Mouse (Mus musculus) E14TG2a.4 (cell line): ENCODE measurements around the gene Gltpd2.

Experiments
- H3K27me3 ChIP-seq: 2 replicates; pipeline ENCODE4 v1.6.1; 2014; ENCODE audit warnings: low read length, control low read depth; ENCODE audit not compliant: insufficient read depth
- H3K36me3 ChIP-seq: 2 replicates; pipeline ENCODE4 v1.6.1; 2014; ENCODE audit warnings: low read length, control low read depth; ENCODE audit not compliant: insufficient read depth
- H3K4me1 ChIP-seq: replicated peaks from 2 replicates; pipeline ENCODE4 v1.6.1; 2014; ENCODE audit warnings: low read depth, low read length, control low read depth
- H3K4me3 ChIP-seq: replicated peaks from 2 replicates; pipeline ENCODE4 v1.5.1; 2014; ENCODE audit warnings: mild to moderate bottlenecking, low read length
- H3K9me3 ChIP-seq: 2 replicates; pipeline ENCODE4 v1.6.1; 2014; ENCODE audit warnings: low read length, control low read depth
- CTCF ChIP-seq: conservative IDR thresholded peaks from 2 replicates; pipeline ENCODE4 v1.5.1; 2014; ENCODE audit warnings: low read length
- NANOG ChIP-seq: IDR thresholded peaks from 2 replicates; pipeline ENCODE4 v1.6.1; 2014; ENCODE audit warnings: borderline replicate concordance, low read length, mixed read lengths
- POU5F1 ChIP-seq: IDR thresholded peaks from 2 replicates; pipeline ENCODE4 v1.6.1; 2014; ENCODE audit warnings: low read length, borderline replicate concordance

Gene Gltpd2

GRCm38 (mm10) chr11:70540928-70541327 is 21.9 kb downstream of the Gltpd2 start:
- no peaks in the 10 kb centered on the region for H3K9me3 ChIP-seq
- TF ChIP-seq CTCF (no peak), NANOG (no peak), POU5F1 (no peak)
- no peaks in the 10 kb centered on the region for H3K36me3 ChIP-seq
- peaks cover 56% of the 10 kb centered on the region for H3K27me3 ChIP-seq
- peak overlapping the region; percentile 87 for H3K4me3 ChIP-seq
- H3K4me1 ChIP-seq, result peaks cover 14% of the 10 kb centered on the region

GRCm38 (mm10) chr11:70541415-70541814 is 22.4 kb downstream of the Gltpd2 start:
- H3K4me3 ChIP-seq, result no peak overlapping the region
- no peaks in the 10 kb centered on the region for H3K9me3 ChIP-seq
- H3K27me3 ChIP-seq, result peaks cover 56% of the 10 kb centered on the region
- peaks cover 14% of the 10 kb centered on the region for H3K4me1 ChIP-seq
- no peaks in the 10 kb centered on the region for H3K36me3 ChIP-seq
- TF ChIP-seq NANOG, result no peak
- TF ChIP-seq POU5F1, result no peak
- TF ChIP-seq CTCF, result no peak

- Histone ChIP-seq H3K4me3 (no peak overlapping the region), H3K36me3 (no peaks in the 10 kb centered on the region), H3K4me1 (peaks cover 21% of the 10 kb centered on the region), H3K9me3 (no peaks in the 10 kb centered on the region), H3K27me3 (peaks cover 41% of the 10 kb centered on the region)
- TF ChIP-seq CTCF (no peak), NANOG (no peak), POU5F1 (no peak)
Observed at GRCm38 (mm10) chr11:70544496-70544895, 25.5 kb downstream of the Gltpd2 start.

- Histone ChIP-seq H3K4me3 (no peak overlapping the region), H3K4me1 (peaks cover 38% of the 10 kb centered on the region), H3K27me3 (peaks cover 38% of the 10 kb centered on the region), H3K36me3 (no peaks in the 10 kb centered on the region), H3K9me3 (no peaks in the 10 kb centered on the region)
- TF ChIP-seq NANOG, result no peak
- no peak for TF ChIP-seq CTCF
- no peak for TF ChIP-seq POU5F1
Observed at GRCm38 (mm10) chr11:70551526-70551925, 32.5 kb downstream of the Gltpd2 start.

GRCm38 (mm10) chr11:70553940-70554339 is 34.9 kb downstream of the Gltpd2 start:
- Histone ChIP-seq H3K4me1 (peaks cover 30% of the 10 kb centered on the region), H3K27me3 (peaks cover 38% of the 10 kb centered on the region), H3K4me3 (no peak overlapping the region), H3K36me3 (no peaks in the 10 kb centered on the region), H3K9me3 (no peaks in the 10 kb centered on the region)
- no peak for TF ChIP-seq NANOG
- TF ChIP-seq POU5F1, result no peak
- no peak for TF ChIP-seq CTCF

GRCm38 (mm10) chr11:70557545-70557944 is 38.5 kb downstream of the Gltpd2 start:
- H3K27me3 ChIP-seq, result peaks cover 27% of the 10 kb centered on the region
- no peak overlapping the region for H3K4me3 ChIP-seq
- H3K9me3 ChIP-seq, result no peaks in the 10 kb centered on the region
- H3K4me1 ChIP-seq, result peaks cover 38% of the 10 kb centered on the region
- no peaks in the 10 kb centered on the region for H3K36me3 ChIP-seq
- TF ChIP-seq CTCF (peak; percentile 27), NANOG (no peak), POU5F1 (no peak)

- H3K36me3 ChIP-seq, result peaks cover 4% of the 10 kb centered on the region
- H3K9me3 ChIP-seq, result no peaks in the 10 kb centered on the region
- H3K27me3 ChIP-seq, result 0 out of 2 replicates have a peak, but pooled peaks cover 3% of the 10 kb centered on the region
- H3K4me3 ChIP-seq, result peak overlapping the region; percentile 93
- TF ChIP-seq POU5F1, result no peak
- no peak for TF ChIP-seq NANOG
- TF ChIP-seq CTCF, result no peak
- peaks cover 30% of the 10 kb centered on the region for H3K4me1 ChIP-seq
Observed at GRCm38 (mm10) chr11:70561937-70562286, 42.9 kb downstream of the Gltpd2 start.

GRCm38 (mm10) chr11:70562287-70562994 is 43.4 kb downstream of the Gltpd2 start, which contains the start of gene Mink1:
Gene Mink1, plus strand, starts transcription at chr11:70562881.
- no peak for TF ChIP-seq POU5F1
- TF ChIP-seq CTCF, result no peak
- TF ChIP-seq NANOG, result no peak
- peaks cover 6% of the 10 kb centered on the region for H3K36me3 ChIP-seq
- H3K9me3 ChIP-seq, result no peaks in the 10 kb centered on the region
- H3K27me3 ChIP-seq, result 0 out of 2 replicates have a peak, but pooled peaks cover 3% of the 10 kb centered on the region
- peak within 1 kb of the TSS; percentile 93 for H3K4me3 ChIP-seq
- H3K4me1 ChIP-seq, result peaks cover 28% of the 10 kb centered on the region
